Mouse (Mus musculus) intestine, postnatal 0 days (tissue): ENCODE data around the gene Thbs4. TPM values are rescaled to one million over a fixed set of nuclear protein-coding genes. Genes with fewer than 3 reads are reported as not detected.

Source experiments
- ATAC-seq: fragments of 200-750 bp; cut with Nextera tagmentation; 2 replicates; pipeline ENCODE4 v1.8.0; 2017; ENCODE audit warnings: mild to moderate bottlenecking, moderate TSS enrichment, moderate library complexity
- H3K27ac ChIP-seq: fragments of 300-500 bp; sonication (generic); 2 replicates; pipeline ENCODE4 v1.5.1; 2014; ENCODE audit warnings: mild to moderate bottlenecking, low read depth, low read length, moderate library complexity
- H3K27me3 ChIP-seq: fragments of 300-500 bp; sonication (generic); replicated peaks from 2 replicates; pipeline ENCODE4 v1.6.1; 2014; ENCODE audit warnings: low read length, mixed read lengths; ENCODE audit not compliant: control insufficient read depth, insufficient read depth
- H3K36me3 ChIP-seq: fragments of 300-500 bp; sonication (generic); 2 replicates; pipeline ENCODE4 v1.6.1; 2014; ENCODE audit warnings: mild to moderate bottlenecking, moderate library complexity; ENCODE audit not compliant: control insufficient read depth, insufficient read depth
- H3K4me1 ChIP-seq: fragments of 300-500 bp; sonication (generic); replicated peaks from 2 replicates; pipeline ENCODE4 v1.6.1; 2014; ENCODE audit warnings: antibody characterized with exemption, low read length, mixed read lengths; ENCODE audit not compliant: control insufficient read depth, insufficient read depth
- H3K4me2 ChIP-seq: fragments of 300-500 bp; sonication (generic); replicated peaks from 2 replicates; pipeline ENCODE4 v1.6.1; 2014; ENCODE audit warnings: low read depth, mild to moderate bottlenecking, moderate library complexity
- H3K4me3 ChIP-seq: fragments of 300-500 bp; sonication (generic); 2 replicates; pipeline ENCODE4 v1.5.1; 2014; ENCODE audit warnings: low read depth, low read length
- H3K9ac ChIP-seq: fragments of 300-500 bp; sonication (generic); 2 replicates; pipeline ENCODE4 v1.6.1; 2014; ENCODE audit warnings: mild to moderate bottlenecking, low read depth, low read length
- H3K9me3 ChIP-seq: fragments of 300-500 bp; sonication (generic); 2 replicates; pipeline ENCODE4 v1.6.1; 2016; ENCODE audit warnings: mixed run types; ENCODE audit not compliant: control insufficient read depth
- CTCF ChIP-seq: sonication (generic); IDR thresholded peaks from 2 replicates; pipeline ENCODE4 v1.5.1; 2016; ENCODE audit warnings: low read depth, mild to moderate bottlenecking, control low read depth, antibody characterized with exemption, moderate library complexity
- WGBS: fragments of 180-500 bp; shearing (Covaris S2); extraction: QIAGEN DNeasy Blood & Tissue Kit; methylation state at CpG from one replicate; pipeline ENCODE4 v1.1.7; 2014; 5-methylcytosine and 5-hydroxymethylcytosine counted together
- polyA plus RNA-seq: library from polyadenylated mRNA; unstranded; fragments of >200 nt; fragmentation: Nextera tagmentation; extraction: Ambion mirVana; gene quantifications from 2 replicates; pipeline ENCODE4 v1.2.1, GENCODE M21; 2015

Thbs4 gene
- polyA plus RNA-seq, 1 experiment from 2014 or later = 7.1 TPM

- WGBS = 53% methylated on average over 3 of the region's 3 CpGs
- peak; percentile 86 for ATAC-seq
- H3K36me3 ChIP-seq = no peaks in the 10 kb centered on the region
Observed at GRCm38 (mm10) chr13:92807849-92808248, 13.2 kb upstream of the Thbs4 start.

GRCm38 (mm10) chr13:92806785-92807184 lies 12.2 kb upstream of the Thbs4 start:
- Histone ChIP-seq H3K9ac (no peak overlapping the region), H3K27me3 (no peaks in the 10 kb centered on the region), H3K27ac (no peak overlapping the region), H3K4me1 (no peaks in the 10 kb centered on the region), H3K4me3 (no peak overlapping the region), H3K9me3 (no peaks in the 10 kb centered on the region), H3K36me3 (no peaks in the 10 kb centered on the region), H3K4me2 (no peak overlapping the region)
- TF ChIP-seq CTCF = no peak
- no peak for ATAC-seq

More at GRCm38 (mm10) chr13:92807849-92808248, 13.2 kb upstream of the Thbs4 start:
- no peaks in the 10 kb centered on the region for H3K9me3 ChIP-seq
- H3K4me2 ChIP-seq = no peak overlapping the region
- no peaks in the 10 kb centered on the region for H3K27me3 ChIP-seq
- no peak overlapping the region for H3K4me3 ChIP-seq
- no peak for TF ChIP-seq CTCF
- H3K9ac ChIP-seq = no peak overlapping the region
- no peak overlapping the region for H3K27ac ChIP-seq
- no peaks in the 10 kb centered on the region for H3K4me1 ChIP-seq

GRCm38 (mm10) chr13:92799306-92799925 lies 4.8 kb upstream of the Thbs4 start:
- Histone ChIP-seq H3K27ac (no peak overlapping the region), H3K36me3 (no peaks in the 10 kb centered on the region), H3K4me1 (no peaks in the 10 kb centered on the region), H3K9me3 (no peaks in the 10 kb centered on the region), H3K4me2 (no peak overlapping the region), H3K4me3 (no peak overlapping the region), H3K27me3 (peaks cover 5% of the 10 kb centered on the region), H3K9ac (no peak overlapping the region)
- WGBS = 62% methylated on average over 7 of the region's 7 CpGs
- TF ChIP-seq CTCF = no peak
- ATAC-seq = no peak

GRCm38 (mm10) chr13:92798830-92799229 lies 4.2 kb upstream of the Thbs4 start:
- Histone ChIP-seq H3K4me1 (no peaks in the 10 kb centered on the region), H3K9me3 (no peaks in the 10 kb centered on the region), H3K4me2 (no peak overlapping the region), H3K27ac (no peak overlapping the region), H3K27me3 (peaks cover 7% of the 10 kb centered on the region), H3K4me3 (no peak overlapping the region), H3K36me3 (no peaks in the 10 kb centered on the region), H3K9ac (no peak overlapping the region)
- no peak for TF ChIP-seq CTCF
- WGBS = 55% methylated on average over 2 of the region's 2 CpGs
- no peak for ATAC-seq

GRCm38 (mm10) chr13:92793636-92794035 lies 982 bp downstream of the Thbs4 start:
- Histone ChIP-seq H3K4me3 (no peak overlapping the region), H3K4me1 (no peaks in the 10 kb centered on the region), H3K9me3 (no peaks in the 10 kb centered on the region), H3K4me2 (no peak overlapping the region), H3K27me3 (peaks cover 7% of the 10 kb centered on the region), H3K36me3 (no peaks in the 10 kb centered on the region), H3K27ac (no peak overlapping the region), H3K9ac (no peak overlapping the region)
- WGBS = 66% methylated on average over 8 of the region's 8 CpGs
- no peak for TF ChIP-seq CTCF
- ATAC-seq = no peak

GRCm38 (mm10) chr13:92791474-92791873 lies 3.1 kb downstream of the Thbs4 start:
- no peak for ATAC-seq
- H3K36me3 ChIP-seq = no peaks in the 10 kb centered on the region
- H3K4me3 ChIP-seq = no peak overlapping the region
- no peak for TF ChIP-seq CTCF
- WGBS = 90% methylated on average over 7 of the region's 7 CpGs
- H3K4me2 ChIP-seq = no peak overlapping the region
- no peaks in the 10 kb centered on the region for H3K4me1 ChIP-seq
- H3K27me3 ChIP-seq = peaks cover 7% of the 10 kb centered on the region
- H3K27ac ChIP-seq = no peak overlapping the region
- H3K9ac ChIP-seq = no peak overlapping the region
- H3K9me3 ChIP-seq = no peaks in the 10 kb centered on the region

GRCm38 (mm10) chr13:92784311-92784710 lies 10.3 kb downstream of the Thbs4 start:
- TF ChIP-seq CTCF = no peak
- H3K27ac ChIP-seq = no peak overlapping the region
- no peaks in the 10 kb centered on the region for H3K4me1 ChIP-seq
- no peak overlapping the region for H3K9ac ChIP-seq
- no peak for ATAC-seq
- no peaks in the 10 kb centered on the region for H3K36me3 ChIP-seq
- H3K4me2 ChIP-seq = no peak overlapping the region
- H3K9me3 ChIP-seq = no peaks in the 10 kb centered on the region
- 95% methylated on average over 3 of the region's 3 CpGs for WGBS
- H3K27me3 ChIP-seq = no peaks in the 10 kb centered on the region
- no peak overlapping the region for H3K4me3 ChIP-seq
